Mouse (Mus musculus) layer of hippocampus, adult 2 months (tissue): Measurements from ENCODE around the gene Frmd4a. TPM values are rescaled to one million over a fixed set of nuclear protein-coding genes. Genes with fewer than 3 reads are reported as not detected.
A peak's percentile ranks its signal among the peaks of the same experiment; 100 is the strongest.
"Not testable (repeated sequence)": the region's sequence is repeated elsewhere in the genome, so short reads cannot be mapped to it uniquely, and the experiment has no call there.

Experiments used
- DNase-seq, 2 experiments: peaks; one replicate each; pipeline ENCODE4 v3.0.0; 2022; ENCODE audit warnings: low spot score in 2 of 2
- H3K27ac ChIP-seq: fragments of 200-600 bp; 2 replicates; pipeline ENCODE4 v1.8.1; 2022
- H3K4me3 ChIP-seq: fragments of 200-600 bp; 2 replicates; pipeline ENCODE4 v1.8.1; 2022; ENCODE audit warnings: mild to moderate bottlenecking
- CTCF ChIP-seq: fragments of 200-600 bp; conservative IDR thresholded peaks from 2 replicates; pipeline ENCODE4 v1.8.1; 2022; ENCODE audit warnings: antibody characterized with exemption, mild to moderate bottlenecking, moderate library complexity
- total RNA-seq, 2 experiments: library from RNA; stranded (reverse); gene quantifications; 2 replicates each; pipeline ENCODE4 v1.2.3; 2021

Gene Frmd4a
- total RNA-seq, 2 experiments from 2014 or later: 69.1 to 82.3 TPM

- H3K4me3 ChIP-seq: no peak overlapping the region
- TF ChIP-seq CTCF: no peak
- no peak for DNase-seq
- H3K27ac ChIP-seq: no peak overlapping the region
Observed at GRCm38 (mm10) chr2:4615014-4615546, 597.6 kb downstream of the Frmd4a start.

- Histone ChIP-seq H3K4me3 (no peak overlapping the region), H3K27ac (peak overlapping the region; percentile 43; the same call in 1 of the 2 replicates)
- DNase-seq: peak in 1 of 2 experiments; percentile 56
- TF ChIP-seq CTCF: no peak
Observed at GRCm38 (mm10) chr2:4616995-4617394, 599.5 kb downstream of the Frmd4a start.

- H3K4me3 ChIP-seq, H3K27ac ChIP-seq, DNase-seq: not testable (repeated sequence)
Observed at GRCm38 (mm10) chr2:4619126-4619525, 601.6 kb downstream of the Frmd4a start.

GRCm38 (mm10) chr2:4619893-4620593 is 602.5 kb downstream of the Frmd4a start:
- DNase-seq: no peak
- Histone ChIP-seq H3K27ac (no peak overlapping the region), H3K4me3 (no peak overlapping the region)
- no peak for TF ChIP-seq CTCF

- no peak for TF ChIP-seq CTCF
- peak overlapping the region; percentile 28; the same call in 1 of the 2 replicates for H3K27ac ChIP-seq
- no peak for DNase-seq
Observed at GRCm38 (mm10) chr2:4620640-4621401, 603.3 kb downstream of the Frmd4a start.

GRCm38 (mm10) chr2:4621471-4621985 is 604.0 kb downstream of the Frmd4a start:
- TF ChIP-seq CTCF: no peak
- Histone ChIP-seq H3K27ac (peak overlapping the region; percentile 28; the same call in 1 of the 2 replicates), H3K4me3 (no peak overlapping the region)
- no peak for DNase-seq

More at GRCm38 (mm10) chr2:4620640-4621401, 603.3 kb downstream of the Frmd4a start:
- no peak overlapping the region for H3K4me3 ChIP-seq

- TF ChIP-seq CTCF: no peak
- DNase-seq: no peak
- no peak overlapping the region for H3K27ac ChIP-seq
- no peak overlapping the region for H3K4me3 ChIP-seq
Observed at GRCm38 (mm10) chr2:4626911-4627310, 609.4 kb downstream of the Frmd4a start.

GRCm38 (mm10) chr2:4628920-4629319 is 611.4 kb downstream of the Frmd4a start:
- no peak for DNase-seq
- no peak for TF ChIP-seq CTCF

GRCm38 (mm10) chr2:4629470-4629869 is 612.0 kb downstream of the Frmd4a start:
- H3K27ac ChIP-seq: no peak overlapping the region
- DNase-seq: no peak
- no peak for TF ChIP-seq CTCF

More at GRCm38 (mm10) chr2:4628920-4629319, 611.4 kb downstream of the Frmd4a start:
- H3K4me3 ChIP-seq: no peak overlapping the region
- H3K27ac ChIP-seq: no peak overlapping the region

GRCm38 (mm10) chr2:4630197-4630835 is 612.8 kb downstream of the Frmd4a start:
- no peak overlapping the region for H3K4me3 ChIP-seq
- no peak overlapping the region for H3K27ac ChIP-seq
- no peak for TF ChIP-seq CTCF
- DNase-seq: no peak

More at GRCm38 (mm10) chr2:4629470-4629869, 612.0 kb downstream of the Frmd4a start:
- H3K4me3 ChIP-seq: no peak overlapping the region

- TF ChIP-seq CTCF: peak; percentile 76
- Histone ChIP-seq H3K4me3 (no peak overlapping the region), H3K27ac (no peak overlapping the region)
- peak in 1 of 2 experiments; percentile 50 for DNase-seq
Observed at GRCm38 (mm10) chr2:4635804-4636203, 618.3 kb downstream of the Frmd4a start.

GRCm38 (mm10) chr2:4636656-4637055 is 619.1 kb downstream of the Frmd4a start:
- H3K27ac ChIP-seq: no peak overlapping the region
- H3K4me3 ChIP-seq: no peak overlapping the region
- DNase-seq: no peak
- no peak for TF ChIP-seq CTCF
